Mouse (Mus musculus): ENCODE data around the gene Htra3. TPM values are rescaled to one million over a fixed set of nuclear protein-coding genes. Genes with fewer than 3 reads are reported as not detected.

Gene Htra3
- polyA plus RNA-seq, 1 experiment, result 6.9 TPM

DNA sequence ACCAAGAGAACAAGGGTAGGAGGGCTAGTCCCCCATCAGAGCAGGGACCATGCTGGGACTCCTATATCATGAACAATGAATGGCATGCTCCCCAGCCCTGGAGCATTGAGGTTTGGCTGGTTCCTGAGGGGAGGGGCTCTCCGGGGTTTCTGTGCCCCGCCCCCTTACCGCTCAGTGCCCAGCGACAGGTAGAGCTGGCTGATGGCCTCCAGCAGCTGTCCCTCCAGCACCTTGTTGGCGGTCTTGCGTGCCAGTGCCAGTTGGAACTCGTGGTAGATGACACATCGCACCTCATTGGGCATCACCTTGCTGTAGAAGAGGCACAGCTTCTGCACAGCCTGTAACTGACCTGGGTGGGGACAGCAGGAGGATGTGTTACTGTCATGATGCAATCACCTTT is 23.6 kb upstream of the Htra3 start:
- no peak for TF ChIP-seq POLR2A (IDR thresholded peaks at IDR 0.05; ENCODE audit: extremely low read depth, insufficient read depth, low read length)
- no peak for TF ChIP-seq CTCF (IDR thresholded peaks at IDR 0.05; ENCODE audit: extremely low read depth, insufficient read depth, low read length)
- Histone ChIP-seq H3K4me3 (ENCODE audit: insufficient read depth, low read length) (no peak overlapping the region), H3K4me1 (ENCODE audit: control insufficient read depth, insufficient read depth, low read length) (no peaks in the 10 kb centered on the region), H3K27ac (ENCODE audit: insufficient read depth, low read length) (no peak overlapping the region)

DNA sequence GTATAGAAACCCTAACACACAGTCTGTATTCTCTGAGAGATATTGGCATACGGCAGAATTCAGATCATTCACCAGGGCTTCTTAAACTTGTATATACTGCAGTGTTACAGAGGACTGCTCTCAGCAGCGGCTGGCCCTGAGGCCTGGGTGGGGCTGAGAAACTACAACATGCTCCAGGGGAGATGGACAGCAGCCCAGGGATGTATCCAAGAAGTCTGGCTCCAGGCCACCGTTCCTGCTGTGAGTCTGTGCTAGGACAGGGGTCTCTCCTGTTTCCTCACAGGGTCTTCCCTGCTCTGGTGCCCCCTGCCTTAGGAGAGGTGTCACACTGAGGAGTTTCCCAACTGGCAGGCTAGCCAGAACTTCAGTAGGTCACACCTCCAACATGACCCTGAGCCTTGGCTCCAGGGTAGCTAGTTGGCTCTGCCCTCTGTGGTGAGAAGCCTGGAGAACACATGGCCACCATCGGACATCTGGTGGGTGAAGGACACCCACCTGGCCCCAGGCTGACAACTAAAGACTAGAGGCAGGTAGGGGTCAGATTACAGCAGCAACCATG is 23.1 kb upstream of the Htra3 start:
- Histone ChIP-seq H3K4me1 (ENCODE audit: control insufficient read depth, insufficient read depth, low read length) (no peaks in the 10 kb centered on the region), H3K27ac (ENCODE audit: insufficient read depth, low read length) (no peak overlapping the region), H3K4me3 (ENCODE audit: insufficient read depth, low read length) (no peak overlapping the region)
- TF ChIP-seq CTCF (IDR thresholded peaks at IDR 0.05; ENCODE audit: extremely low read depth, insufficient read depth, low read length) (no peak), POLR2A (IDR thresholded peaks at IDR 0.05; ENCODE audit: extremely low read depth, insufficient read depth, low read length) (no peak)

DNA sequence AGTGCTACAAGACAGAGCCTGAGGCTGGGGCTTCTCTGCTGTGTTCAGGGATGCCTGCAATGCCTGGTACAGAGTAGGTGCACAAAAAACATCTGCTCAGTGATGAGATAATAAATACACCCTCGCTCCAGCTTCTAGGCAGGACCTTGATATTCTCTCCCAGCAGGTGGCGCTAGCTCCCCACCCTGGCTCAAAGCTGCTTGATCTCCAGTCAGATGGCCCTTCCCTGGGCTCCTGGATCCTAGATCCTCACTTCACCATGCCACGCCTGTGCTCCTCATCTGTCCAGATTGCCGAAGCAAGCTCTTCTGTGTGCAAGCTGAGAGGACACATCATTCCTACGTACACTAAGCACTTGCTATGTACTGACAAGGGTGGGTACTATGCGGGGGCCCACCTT is 21.5 kb upstream of the Htra3 start:
- Histone ChIP-seq H3K4me1 (ENCODE audit: control insufficient read depth, insufficient read depth, low read length) (no peaks in the 10 kb centered on the region), H3K27ac (ENCODE audit: insufficient read depth, low read length) (no peak overlapping the region), H3K4me3 (ENCODE audit: insufficient read depth, low read length) (no peak overlapping the region)
- TF ChIP-seq POLR2A (IDR thresholded peaks at IDR 0.05; ENCODE audit: extremely low read depth, insufficient read depth, low read length), result no peak
- TF ChIP-seq CTCF (IDR thresholded peaks at IDR 0.05; ENCODE audit: extremely low read depth, insufficient read depth, low read length), result peak; percentile 92

DNA sequence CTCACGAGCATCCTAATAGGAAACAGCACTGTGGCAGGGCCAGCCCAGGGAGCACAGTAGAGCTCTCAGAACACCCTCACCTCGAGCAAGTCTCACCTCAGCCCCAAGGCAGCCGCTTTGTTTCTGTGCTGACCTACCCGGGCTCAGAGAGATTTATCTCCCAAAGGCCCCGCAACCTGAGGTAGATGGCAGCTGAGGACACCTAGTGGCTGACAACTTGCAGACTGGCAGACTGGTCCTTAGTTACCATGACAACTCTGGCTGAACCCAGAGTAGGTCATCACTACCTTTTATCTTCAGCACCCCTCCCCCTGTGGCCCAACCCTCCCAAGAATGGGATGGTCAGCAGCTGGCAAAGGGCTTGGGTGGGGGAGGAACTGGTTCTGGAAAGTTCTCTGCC is 16.2 kb upstream of the Htra3 start:
- Histone ChIP-seq H3K27ac (ENCODE audit: insufficient read depth, low read length) (no peak overlapping the region), H3K4me3 (ENCODE audit: insufficient read depth, low read length) (no peak overlapping the region), H3K4me1 (ENCODE audit: control insufficient read depth, insufficient read depth, low read length) (no peaks in the 10 kb centered on the region)
- TF ChIP-seq POLR2A (IDR thresholded peaks at IDR 0.05; ENCODE audit: extremely low read depth, insufficient read depth, low read length) (no peak), CTCF (IDR thresholded peaks at IDR 0.05; ENCODE audit: extremely low read depth, insufficient read depth, low read length) (peak; percentile 57)

DNA sequence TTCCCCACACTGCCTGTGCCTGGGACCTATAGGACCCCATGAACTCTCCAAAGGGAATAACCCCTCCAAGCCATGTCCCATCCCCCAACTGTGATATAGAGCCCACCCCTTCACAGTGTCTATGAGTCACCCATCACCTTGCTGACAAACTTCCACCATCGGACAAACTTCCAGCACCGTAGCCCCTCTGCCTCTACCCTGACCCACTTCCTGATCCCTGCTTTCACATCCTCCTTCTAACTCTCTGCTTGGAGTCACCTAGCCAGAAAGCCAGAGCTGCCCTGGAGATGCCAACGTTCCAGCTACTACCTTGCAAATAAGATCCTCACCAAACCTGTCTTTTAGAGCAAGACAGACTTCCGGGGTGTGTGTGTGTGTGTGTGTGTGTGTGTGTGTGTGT is 14.1 kb upstream of the Htra3 start:
- TF ChIP-seq POLR2A (IDR thresholded peaks at IDR 0.05; ENCODE audit: extremely low read depth, insufficient read depth, low read length) (no peak), CTCF (IDR thresholded peaks at IDR 0.05; ENCODE audit: extremely low read depth, insufficient read depth, low read length) (no peak)
- Histone ChIP-seq H3K4me3 (ENCODE audit: insufficient read depth, low read length) (no peak overlapping the region), H3K4me1 (ENCODE audit: control insufficient read depth, insufficient read depth, low read length) (no peaks in the 10 kb centered on the region), H3K27ac (ENCODE audit: insufficient read depth, low read length) (no peak overlapping the region)

DNA sequence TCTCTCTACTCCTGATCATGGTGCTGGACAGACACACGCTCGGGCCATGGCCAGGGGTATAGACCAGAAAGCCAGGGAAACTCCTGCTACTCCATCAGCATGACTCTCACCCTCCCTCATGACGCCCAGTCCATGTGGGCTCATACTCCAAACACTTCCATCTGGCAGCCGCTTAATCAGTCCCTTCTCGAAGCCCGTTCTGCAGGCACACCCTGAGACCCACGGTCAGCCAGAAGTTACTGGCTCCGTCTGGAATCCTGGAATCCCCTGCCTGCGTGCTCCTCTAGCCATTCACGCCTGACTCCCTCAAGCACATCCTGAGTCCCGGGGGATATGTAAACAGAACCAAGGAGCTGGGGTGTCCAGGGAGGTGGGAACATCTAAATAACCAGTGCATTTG is 11.7 kb upstream of the Htra3 start:
- no peaks in the 10 kb centered on the region for H3K4me1 ChIP-seq (ENCODE audit: control insufficient read depth, insufficient read depth, low read length)
- H3K4me3 ChIP-seq (ENCODE audit: insufficient read depth, low read length), result no peak overlapping the region
- TF ChIP-seq POLR2A (IDR thresholded peaks at IDR 0.05; ENCODE audit: extremely low read depth, insufficient read depth, low read length) (no peak), CTCF (IDR thresholded peaks at IDR 0.05; ENCODE audit: extremely low read depth, insufficient read depth, low read length) (no peak)
- no peak overlapping the region for H3K27ac ChIP-seq (ENCODE audit: insufficient read depth, low read length)

DNA sequence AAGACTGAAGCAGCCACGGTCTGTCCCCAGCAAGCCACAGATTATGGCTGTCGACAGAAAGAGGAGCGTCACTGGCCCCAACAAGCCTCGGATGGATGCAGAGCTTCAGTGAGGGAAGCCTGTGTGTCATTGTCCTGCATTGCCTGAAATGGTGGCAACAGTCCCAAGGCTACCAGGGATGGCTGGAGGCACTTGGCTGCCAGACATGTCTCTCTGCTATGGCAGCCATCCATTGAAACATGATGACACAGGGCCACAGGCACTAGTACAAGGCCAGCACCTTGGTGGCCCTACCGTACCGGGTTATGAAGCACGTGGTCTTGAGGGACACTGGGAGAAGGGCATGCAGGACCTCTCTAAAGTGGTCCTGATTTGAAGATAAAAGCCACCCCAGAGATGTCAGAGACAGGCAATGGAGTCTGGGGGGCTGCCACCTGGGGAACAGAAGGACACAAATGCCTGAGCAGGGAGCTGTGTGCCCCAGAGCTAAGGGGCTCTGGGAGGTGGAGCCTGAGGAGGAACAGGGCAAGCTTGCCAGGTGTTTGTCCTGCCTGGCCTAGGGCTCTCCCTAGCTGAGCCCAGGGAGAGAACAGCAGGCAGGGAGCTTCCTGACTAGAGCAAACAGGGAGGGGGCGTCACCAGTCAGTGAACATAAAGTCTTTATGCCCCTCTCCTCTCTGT is 11.0 kb upstream of the Htra3 start:
- TF ChIP-seq POLR2A (IDR thresholded peaks at IDR 0.05; ENCODE audit: extremely low read depth, insufficient read depth, low read length), result no peak
- no peak for TF ChIP-seq CTCF (IDR thresholded peaks at IDR 0.05; ENCODE audit: extremely low read depth, insufficient read depth, low read length)
- Histone ChIP-seq H3K4me3 (ENCODE audit: insufficient read depth, low read length) (no peak overlapping the region), H3K4me1 (ENCODE audit: control insufficient read depth, insufficient read depth, low read length) (no peaks in the 10 kb centered on the region), H3K27ac (ENCODE audit: insufficient read depth, low read length) (no peak overlapping the region)

DNA sequence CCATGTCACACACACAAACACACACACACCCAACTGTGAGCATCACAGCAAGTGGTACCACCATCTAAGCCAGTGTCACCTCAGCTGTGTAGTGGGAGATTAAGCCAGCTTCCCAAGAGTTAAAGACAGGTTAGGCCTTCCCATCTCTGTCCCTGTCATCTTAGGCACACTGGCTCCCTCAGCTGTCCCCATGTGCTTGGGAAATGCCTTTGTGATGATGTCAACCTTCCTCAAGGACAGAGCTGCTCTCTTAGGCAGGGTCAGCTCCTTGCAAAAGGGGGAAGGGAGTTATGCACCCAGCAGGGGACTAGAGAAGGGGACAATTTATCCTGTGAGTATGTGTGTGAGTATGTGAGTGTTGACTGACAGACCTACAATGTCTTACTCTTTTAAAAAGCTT is 9.8 kb upstream of the Htra3 start:
- H3K4me3 ChIP-seq (ENCODE audit: insufficient read depth, low read length), result no peak overlapping the region
- H3K4me1 ChIP-seq (ENCODE audit: control insufficient read depth, insufficient read depth, low read length), result no peaks in the 10 kb centered on the region
- no peak overlapping the region for H3K27ac ChIP-seq (ENCODE audit: insufficient read depth, low read length)

DNA sequence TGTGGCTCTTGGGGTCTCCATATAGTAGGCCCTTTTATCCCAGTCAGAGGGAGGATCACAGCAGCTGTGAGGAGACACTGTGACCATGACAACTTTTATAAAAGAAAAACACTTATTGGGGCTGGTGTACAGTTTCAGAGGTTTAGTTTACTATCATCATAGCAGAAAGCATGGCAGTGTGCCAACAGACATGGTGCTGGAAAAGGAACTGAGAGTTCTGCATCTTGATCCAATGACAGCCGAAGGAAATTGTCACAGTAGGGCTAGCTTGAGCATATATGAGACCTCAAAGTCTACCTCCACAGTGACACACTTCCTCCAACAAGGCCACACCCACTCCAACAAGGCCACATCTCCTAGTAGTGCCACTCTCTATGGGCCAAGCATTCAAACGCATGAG is 9.3 kb upstream of the Htra3 start:
- TF ChIP-seq CTCF (IDR thresholded peaks at IDR 0.05; ENCODE audit: extremely low read depth, insufficient read depth, low read length) (no peak), POLR2A (IDR thresholded peaks at IDR 0.05; ENCODE audit: extremely low read depth, insufficient read depth, low read length) (no peak)
- H3K4me3 ChIP-seq (ENCODE audit: insufficient read depth, low read length), result no peak overlapping the region
- H3K4me1 ChIP-seq (ENCODE audit: control insufficient read depth, insufficient read depth, low read length), result no peaks in the 10 kb centered on the region
- H3K27ac ChIP-seq (ENCODE audit: insufficient read depth, low read length), result no peak overlapping the region

More for the DNA sequence above, 9.8 kb upstream of the Htra3 start:
- TF ChIP-seq POLR2A (IDR thresholded peaks at IDR 0.05; ENCODE audit: extremely low read depth, insufficient read depth, low read length), result no peak

DNA sequence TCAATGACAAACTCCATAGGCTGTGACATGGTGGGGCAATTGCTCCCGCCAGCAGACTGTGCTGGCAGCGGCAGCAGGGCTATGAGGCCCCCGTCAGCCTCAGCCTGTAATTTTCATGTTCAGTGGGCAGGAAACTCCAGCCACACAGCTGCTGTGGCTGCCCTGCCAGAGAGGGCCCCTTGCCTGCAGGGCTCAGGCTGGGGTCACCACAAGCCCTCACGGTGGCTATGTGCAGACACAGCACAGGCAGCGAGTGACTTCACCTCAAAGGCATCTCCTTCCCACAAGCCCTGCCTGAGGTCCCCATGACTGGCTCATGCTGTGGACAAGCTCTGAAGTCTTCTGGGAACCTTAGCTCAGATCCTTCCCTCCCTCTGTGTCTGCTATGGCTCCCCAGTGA is 7.5 kb upstream of the Htra3 start:
- no peak for TF ChIP-seq POLR2A (IDR thresholded peaks at IDR 0.05; ENCODE audit: extremely low read depth, insufficient read depth, low read length)
- no peak for TF ChIP-seq CTCF (IDR thresholded peaks at IDR 0.05; ENCODE audit: extremely low read depth, insufficient read depth, low read length)

More for the DNA sequence above, 7.5 kb upstream of the Htra3 start:
- Histone ChIP-seq H3K27ac (ENCODE audit: insufficient read depth, low read length) (no peak overlapping the region), H3K4me1 (ENCODE audit: control insufficient read depth, insufficient read depth, low read length) (no peaks in the 10 kb centered on the region), H3K4me3 (ENCODE audit: insufficient read depth, low read length) (no peak overlapping the region)
